Mouse (Mus musculus) natural killer cell, adult 2 months (primary cell): ENCODE measurements around the gene Klra4.
"Not testable (repeated sequence)": the region's sequence is repeated elsewhere in the genome, so short reads cannot be mapped to it uniquely, and the experiment has no call there.

Experiments used
- DNase-seq, 2 experiments: peaks; one replicate each; pipeline ENCODE4 v3.0.0; 2022; ENCODE audit warnings: low spot score in 2 of 2

Gene Klra4

GRCm38 (mm10) chr6:130067171-130067570 is at the start of gene Klra4:
TSS of gene Klra4 (minus strand) at chr6:130067271.
- not testable (repeated sequence) for DNase-seq

- DNase-seq, result no peak
These were observed 43.4 kb upstream of the Klra4 start for GRCm38 (mm10) chr6:130110485-130110884.

GRCm38 (mm10) chr6:130102743-130103142 is 35.7 kb upstream of the Klra4 start:
- peak in 1 of 2 experiments; percentile 53 for DNase-seq

GRCm38 (mm10) chr6:130092336-130092948 is 25.4 kb upstream of the Klra4 start:
- no peak for DNase-seq

GRCm38 (mm10) chr6:130065196-130065595 is 1.9 kb downstream of the Klra4 start:
- no peak for DNase-seq

- DNase-seq, result peak in 1 of 2 experiments; percentile 11
These were observed 31.9 kb downstream of the Klra4 start for GRCm38 (mm10) chr6:130035146-130035545.

GRCm38 (mm10) chr6:130031493-130032089 is 35.5 kb downstream of the Klra4 start:
- peak in 1 of 2 experiments; percentile 38 for DNase-seq

- no peak for DNase-seq
These were observed 40.2 kb downstream of the Klra4 start, which contains the start of gene Klra6 for GRCm38 (mm10) chr6:130026854-130027253. TSS of gene Klra6 (minus strand) at chr6:130026954.
